ENCODE assay signal across 34 mouse cellular contexts in the genomic region with DNA sequence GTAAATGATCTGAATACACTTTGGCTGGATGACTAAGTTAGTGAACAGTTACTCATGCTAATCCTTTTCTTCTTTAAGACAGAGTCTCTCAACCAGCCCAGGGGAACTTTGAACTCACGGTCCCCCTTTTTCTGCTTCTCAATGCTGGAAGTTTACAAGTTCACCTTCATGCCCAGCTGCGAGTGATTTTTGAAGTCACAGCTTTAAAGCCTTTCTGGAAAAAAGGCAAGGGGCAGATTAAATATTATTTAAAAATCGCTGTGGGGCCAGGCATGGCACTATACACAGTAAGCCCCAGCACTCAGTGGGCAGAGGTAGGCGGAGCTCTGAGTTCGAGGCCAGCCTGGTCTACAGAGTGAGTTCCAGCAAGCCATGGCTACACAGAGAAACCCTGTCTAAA. TPM values are rescaled to one million over a fixed set of nuclear protein-coding genes. Genes with fewer than 3 reads are reported as not detected.
"Had no signal": no experiment of that assay in that cellular context is flagged by ENCODE, and none has a peak within 500 bp of the region (broad histone marks: within the 10 kb centered on the region; RNA-seq: fewer than 3 reads in every experiment).

No protein-coding gene starts in this region.

- H3K9me3 ChIP-seq: heart, embryonic 10.5 days; heart, embryonic 12.5 days; heart, embryonic 13.5 days; heart, embryonic 15.5 days; hindbrain, embryonic 10.5 days; hindbrain, embryonic 12.5 days; hindbrain, embryonic 13.5 days; hindbrain, embryonic 15.5 days; intestine, embryonic 15.5 days had no signal

- H3K4me1 ChIP-seq: hindbrain, embryonic 15.5 days; intestine, embryonic 15.5 days had no signal

- H3K27me3 ChIP-seq: heart, embryonic 12.5 days; heart, embryonic 13.5 days; heart, embryonic 15.5 days; hindbrain, embryonic 12.5 days; hindbrain, embryonic 13.5 days; hindbrain, embryonic 15.5 days; intestine, embryonic 15.5 days had no signal

- ATAC-seq: hindbrain, embryonic 16.5 days; hindbrain, postnatal 0 days; inflammation-experienced regulatory T-cells, adult 6 months; intestine, embryonic 15.5 days; intestine, embryonic 16.5 days; intestine, postnatal 0 days had no signal

- H3K4me3 ChIP-seq: heart, adult 2 months; heart, embryonic 10.5 days; heart, embryonic 12.5 days; heart, embryonic 13.5 days; heart, embryonic 15.5 days; hindbrain, embryonic 10.5 days; hindbrain, embryonic 12.5 days; hindbrain, embryonic 13.5 days; hindbrain, embryonic 15.5 days; intestine, embryonic 15.5 days; layer of hippocampus, adult 2 months; left cerebral cortex, adult 2 months had no signal

- H3K9ac ChIP-seq: heart, embryonic 12.5 days; heart, embryonic 13.5 days; heart, embryonic 15.5 days; hindbrain, embryonic 12.5 days; hindbrain, embryonic 13.5 days; hindbrain, embryonic 14.5 days; hindbrain, embryonic 15.5 days; intestine, embryonic 15.5 days had no signal

- H3K36me3 ChIP-seq: heart, embryonic 10.5 days; heart, embryonic 12.5 days; heart, embryonic 13.5 days; heart, embryonic 15.5 days; hindbrain, embryonic 10.5 days; hindbrain, embryonic 12.5 days; hindbrain, embryonic 13.5 days; hindbrain, embryonic 15.5 days; intestine, embryonic 15.5 days had no signal

- H3K27ac ChIP-seq: heart, adult 2 months; heart, embryonic 10.5 days; heart, embryonic 13.5 days; heart, embryonic 15.5 days; hindbrain, embryonic 10.5 days; hindbrain, embryonic 12.5 days; hindbrain, embryonic 13.5 days; hindbrain, embryonic 14.5 days; hindbrain, embryonic 15.5 days; hindbrain, postnatal 0 days; intestine, embryonic 15.5 days; kidney, postnatal 0 days; layer of hippocampus, adult 2 months; left cerebral cortex, adult 2 months had no signal

- H3K4me2 ChIP-seq: heart, embryonic 11.5 days; heart, embryonic 12.5 days; heart, embryonic 13.5 days; heart, embryonic 15.5 days; hindbrain, embryonic 12.5 days; hindbrain, embryonic 13.5 days; hindbrain, embryonic 14.5 days; hindbrain, embryonic 15.5 days; intestine, embryonic 15.5 days had no signal

- DNase-seq: heart, adult 2 months; heart, postnatal 10 days; heart, postnatal 14 days; heart, postnatal 36 days; heart, postnatal 4 days; kidney, adult 11 months; kidney, adult 18-20 months; kidney, postnatal 10 days; kidney, postnatal 25 days; layer of hippocampus, adult 9-11 months; layer of hippocampus, postnatal 36 days had no signal

RNA-seq across cellular contexts. Expression of gene March10, which starts 10.3 kb away (rescaled TPM):
- polyA plus RNA-seq: heart, embryonic 15.5 days; heart, postnatal 0 days; inflammation-experienced regulatory T-cells, adult 6 months; intestine, embryonic 14.5 days; intestine, embryonic 15.5 days; intestine, postnatal 0 days; kidney, embryonic 14.5 days; large intestine, adult 2 months had no signal
